Mouse (Mus musculus) frontal cortex, postnatal 10 days (tissue): ENCODE results near the gene Cnn3.

ENCODE experiments used
- DNase-seq, 2 experiments: peaks; one replicate each; pipeline ENCODE4 v3.0.0; 2022; ENCODE audit warnings: low spot score in 2 of 2, mixed read lengths in 1 of 2

Cnn3 gene

GRCm38 (mm10) chr3:121418251-121418601 is 8.1 kb upstream of the Cnn3 start:
- DNase-seq = no peak

GRCm38 (mm10) chr3:121418850-121419435 is 7.4 kb upstream of the Cnn3 start:
- no peak for DNase-seq

GRCm38 (mm10) chr3:121422405-121422804 is 3.9 kb upstream of the Cnn3 start:
- no peak for DNase-seq

- DNase-seq = peak; percentile 55 to 77
These were observed 573 bp downstream of the Cnn3 start for GRCm38 (mm10) chr3:121426621-121427519.

- DNase-seq = peak; percentile 46 to 60
These were observed 1.2 kb downstream of the Cnn3 start for GRCm38 (mm10) chr3:121427520-121427908.

GRCm38 (mm10) chr3:121428230-121428629 is 1.9 kb downstream of the Cnn3 start:
- DNase-seq = no peak

GRCm38 (mm10) chr3:121428696-121429259 is 2.5 kb downstream of the Cnn3 start:
- DNase-seq = no peak

- DNase-seq = no peak
These were observed 3.2 kb downstream of the Cnn3 start for GRCm38 (mm10) chr3:121429469-121429868.

GRCm38 (mm10) chr3:121430289-121430936 is 4.1 kb downstream of the Cnn3 start:
- no peak for DNase-seq

GRCm38 (mm10) chr3:121433359-121433758 is 7.1 kb downstream of the Cnn3 start:
- no peak for DNase-seq

GRCm38 (mm10) chr3:121433968-121434533 is 7.8 kb downstream of the Cnn3 start:
- DNase-seq = no peak

GRCm38 (mm10) chr3:121435296-121435695 is 9.0 kb downstream of the Cnn3 start:
- no peak for DNase-seq

- DNase-seq = no peak
These were observed 10.8 kb downstream of the Cnn3 start for GRCm38 (mm10) chr3:121437070-121437469.

- no peak for DNase-seq
These were observed 11.7 kb downstream of the Cnn3 start for GRCm38 (mm10) chr3:121437996-121438395.

- no peak for DNase-seq
These were observed 13.4 kb downstream of the Cnn3 start for GRCm38 (mm10) chr3:121439623-121440161.

- DNase-seq = no peak
These were observed 15.2 kb downstream of the Cnn3 start for GRCm38 (mm10) chr3:121441504-121441903.

- DNase-seq = no peak
These were observed 16.0 kb downstream of the Cnn3 start for GRCm38 (mm10) chr3:121442288-121442687.

- DNase-seq = no peak
These were observed 17.6 kb downstream of the Cnn3 start for GRCm38 (mm10) chr3:121443861-121444271.

GRCm38 (mm10) chr3:121444414-121444813 is 18.1 kb downstream of the Cnn3 start:
- no peak for DNase-seq

- DNase-seq = no peak
These were observed 20.2 kb downstream of the Cnn3 start for GRCm38 (mm10) chr3:121446454-121446853.

GRCm38 (mm10) chr3:121448029-121448468 is 21.8 kb downstream of the Cnn3 start:
- DNase-seq = no peak

- DNase-seq = no peak
These were observed 22.3 kb downstream of the Cnn3 start for GRCm38 (mm10) chr3:121448606-121449005.
